Mouse (Mus musculus): ENCODE measurements around the gene Ccl22.

DNA sequence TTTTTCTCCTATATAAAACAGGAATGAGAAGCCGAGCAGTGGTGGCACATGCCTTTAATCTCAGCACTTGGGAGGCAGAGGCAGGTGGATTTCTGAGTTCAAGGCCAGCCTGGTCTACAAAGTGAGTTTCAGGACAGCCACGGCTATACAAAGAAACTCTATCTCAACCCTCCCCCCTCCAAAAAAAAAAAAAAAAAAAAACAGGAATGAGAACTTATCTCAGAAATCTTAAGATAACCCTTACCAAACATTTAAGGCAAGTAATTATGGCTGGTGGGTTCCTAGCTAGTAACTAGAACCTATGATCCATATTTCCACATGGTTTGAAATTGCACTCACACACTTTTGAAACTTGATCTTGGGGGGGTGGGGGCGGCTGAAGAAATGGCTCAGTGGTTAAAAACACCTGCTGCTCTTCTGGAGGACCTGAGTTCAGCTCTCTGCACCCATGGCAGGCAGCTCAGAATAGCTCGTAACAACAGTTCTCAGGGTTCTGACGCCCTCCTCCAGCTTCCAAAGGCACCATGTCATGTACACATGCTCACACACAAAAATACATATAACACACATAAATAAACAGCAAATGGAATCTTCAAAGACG, 40.7 kb downstream of the Ccl22 start:
- TF ChIP-seq CTCF (IDR thresholded peaks at IDR 0.05; ENCODE audit: low read depth): no peak
- TF ChIP-seq EP300 (optimal IDR thresholded peaks at IDR 0.05): no peak

All from stomach, postnatal 0 days (tissue).